Mouse (Mus musculus) heart, embryonic 14.5 days (tissue): ENCODE measurements around the gene Gm7694. TPM values are rescaled to one million over a fixed set of nuclear protein-coding genes. Genes with fewer than 3 reads are reported as not detected.

Experiments used
- polyA plus RNA-seq: library from polyadenylated mRNA; unstranded; fragments of >200 nt; fragmentation: Nextera tagmentation; extraction: Ambion mirVana; gene quantifications from 2 replicates; pipeline ENCODE4 v1.2.1, GENCODE M21; 2014

Gene Gm7694
- polyA plus RNA-seq, 1 experiment from 2014 or later: 5.4 TPM

Other genes with a start within 250 kb of the Gm7694 start
- gene Ddr2, start 195.6 kb downstream of the Gm7694 start, polyA plus RNA-seq: 6.2 and 6.5 TPM in 2 replicates
- gene Uap1, start 131.4 kb downstream of the Gm7694 start, polyA plus RNA-seq: 44.4 and 45.6 TPM in 2 replicates
- gene Uhmk1, start 90.9 kb downstream of the Gm7694 start, polyA plus RNA-seq: 8.7 and 9.0 TPM in 2 replicates
- gene Sh2d1b2, start 73.6 kb downstream of the Gm7694 start, polyA plus RNA-seq: not detected in 2 replicates
- 0.12 and 0.18 TPM in 2 replicates for gene Sh2d1b1, start 29.0 kb downstream of the Gm7694 start, polyA plus RNA-seq
- 1.6 and 2.1 TPM in 2 replicates for gene Spata46, start 2.5 kb upstream of the Gm7694 start, polyA plus RNA-seq